Mouse (Mus musculus) brain, embryonic 14.5 days (tissue): Measurements from ENCODE around the gene Sap30.

Experiments used
- CTCF ChIP-seq: fragments of 200-500 bp; IDR thresholded peaks from 2 replicates; pipeline ENCODE4 v1.5.1; 2012; ENCODE audit warnings: inconsistent platforms, mild to moderate bottlenecking, moderate library complexity, borderline replicate concordance; ENCODE audit not compliant: insufficient read depth, insufficient read length; ENCODE audit errors: extremely low read depth
- POLR2A ChIP-seq: fragments of 200-500 bp; IDR thresholded peaks from 2 replicates; pipeline ENCODE4 v1.6.1; 2012; ENCODE audit warnings: mild to moderate bottlenecking, inconsistent platforms, borderline replicate concordance; ENCODE audit not compliant: poor library complexity, insufficient read depth, insufficient read length, severe bottlenecking; ENCODE audit errors: extremely low read depth

- TF ChIP-seq POLR2A = no peak
- TF ChIP-seq CTCF = no peak
Observed at GRCm38 (mm10) chr8:57530238-57530637, 42.6 kb upstream of the Sap30 start.
